Mouse (Mus musculus): ENCODE data around the gene Prickle3.

- no peak for TF ChIP-seq CTCF (IDR thresholded peaks at IDR 0.05; ENCODE audit: control insufficient read depth, insufficient read depth, low read length)
- TF ChIP-seq POLR2A (IDR thresholded peaks at IDR 0.05; ENCODE audit: borderline replicate concordance, control insufficient read depth, low read depth, low read length), result no peak
Observed at GRCm38 (mm10) chrX:7610035-7610434, 47.0 kb upstream of the Prickle3 start.
